Mouse (Mus musculus): ENCODE data around the gene Inafm1. TPM values are rescaled to one million over a fixed set of nuclear protein-coding genes. Genes with fewer than 3 reads are reported as not detected.
A peak's percentile ranks its signal among the peaks of the same experiment; 100 is the strongest.
"Not testable (repeated sequence)": the region's sequence is repeated elsewhere in the genome, so short reads cannot be mapped to it uniquely, and the experiment has no call there.

Inafm1 gene
- polyA plus RNA-seq, 1 experiment from 2014 or later: 24.8 TPM

DNA sequence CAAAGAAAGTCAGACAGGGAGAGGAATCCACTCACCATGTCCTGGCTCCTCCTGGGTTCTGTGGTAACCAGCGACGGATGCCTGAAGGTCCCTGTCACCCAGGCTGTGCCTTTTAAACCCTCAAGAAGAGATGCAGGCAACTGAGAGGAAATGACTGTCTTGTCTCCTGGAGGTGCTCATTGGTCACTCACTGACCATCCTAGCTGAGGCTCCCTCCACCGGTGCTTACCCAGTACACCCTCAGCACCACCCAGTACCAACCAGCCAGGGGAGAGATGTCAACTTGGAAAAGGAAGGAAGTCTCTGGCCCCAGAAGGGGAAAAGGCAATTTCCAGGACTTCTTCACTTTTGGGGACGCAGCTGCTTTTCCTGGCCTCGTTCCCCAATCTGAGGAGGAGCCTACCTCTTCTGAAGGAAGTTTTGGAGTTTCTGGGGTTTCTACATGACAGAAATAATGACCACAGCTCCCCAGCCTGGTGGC, 14.3 kb downstream of the Inafm1 start, which contains the start of gene C5ar1:
TSS of gene C5ar1 (minus strand) at position 431 of the 481 bp plus-strand sequence.
- H3K9me3 ChIP-seq (ENCODE audit: control insufficient read depth): no peaks in the 10 kb centered on the region
- no peak within 1 kb of the TSS for H3K9ac ChIP-seq (ENCODE audit: low read depth, low read length)
- no peak within 1 kb of the TSS for H3K27ac ChIP-seq (ENCODE audit: low read depth, low read length)
- H3K4me3 ChIP-seq (ENCODE audit: low read depth, low read length): no peak within 1 kb of the TSS
- H3K4me2 ChIP-seq (replicated peaks; ENCODE audit: low read depth): no peak within 1 kb of the TSS
- TF ChIP-seq CTCF (IDR thresholded peaks at IDR 0.05; ENCODE audit: low read depth): no peak
- H3K4me1 ChIP-seq (replicated peaks; ENCODE audit: control insufficient read depth, insufficient read depth, low read length): no peaks in the 10 kb centered on the region
- 77% methylated on average over 5 of the region's 5 CpGs for WGBS
- no peaks in the 10 kb centered on the region for H3K27me3 ChIP-seq (replicated peaks; ENCODE audit: control insufficient read depth, insufficient read depth, low read length)
- no peak for ATAC-seq
- H3K36me3 ChIP-seq (ENCODE audit: control insufficient read depth, insufficient read depth): no peaks in the 10 kb centered on the region

DNA sequence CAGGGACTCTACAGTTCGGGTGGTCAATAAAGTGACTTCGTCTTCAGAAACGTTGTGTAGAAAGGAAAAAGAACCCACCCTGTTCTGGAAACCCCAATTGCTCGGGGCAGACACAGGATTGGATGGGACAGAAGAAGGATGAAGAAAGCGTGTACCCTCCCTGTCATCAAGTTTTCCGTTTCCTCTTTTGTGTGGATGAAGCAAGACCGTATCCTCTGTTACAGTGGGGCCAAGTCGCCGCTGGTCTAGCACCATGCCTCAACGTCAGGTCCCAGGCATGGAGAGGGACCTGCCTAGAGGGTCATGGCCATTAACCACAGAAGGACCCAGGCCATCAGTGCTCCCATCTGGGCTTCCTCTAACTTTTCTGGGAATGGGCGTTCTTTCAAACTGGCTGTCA, 15.6 kb downstream of the Inafm1 start:
- 85% methylated on average over 11 of the region's 11 CpGs for WGBS
- no peak overlapping the region for H3K9ac ChIP-seq (ENCODE audit: low read depth, low read length)
- no peaks in the 10 kb centered on the region for H3K27me3 ChIP-seq (replicated peaks; ENCODE audit: control insufficient read depth, insufficient read depth, low read length)
- no peak overlapping the region for H3K4me2 ChIP-seq (replicated peaks; ENCODE audit: low read depth)
- H3K4me3 ChIP-seq (ENCODE audit: low read depth, low read length): no peak overlapping the region
- H3K36me3 ChIP-seq (ENCODE audit: control insufficient read depth, insufficient read depth): no peaks in the 10 kb centered on the region
- no peaks in the 10 kb centered on the region for H3K4me1 ChIP-seq (replicated peaks; ENCODE audit: control insufficient read depth, insufficient read depth, low read length)
- no peak for TF ChIP-seq CTCF (IDR thresholded peaks at IDR 0.05; ENCODE audit: low read depth)
- ATAC-seq: no peak
- no peaks in the 10 kb centered on the region for H3K9me3 ChIP-seq (ENCODE audit: control insufficient read depth)
- H3K27ac ChIP-seq (ENCODE audit: low read depth, low read length): no peak overlapping the region

DNA sequence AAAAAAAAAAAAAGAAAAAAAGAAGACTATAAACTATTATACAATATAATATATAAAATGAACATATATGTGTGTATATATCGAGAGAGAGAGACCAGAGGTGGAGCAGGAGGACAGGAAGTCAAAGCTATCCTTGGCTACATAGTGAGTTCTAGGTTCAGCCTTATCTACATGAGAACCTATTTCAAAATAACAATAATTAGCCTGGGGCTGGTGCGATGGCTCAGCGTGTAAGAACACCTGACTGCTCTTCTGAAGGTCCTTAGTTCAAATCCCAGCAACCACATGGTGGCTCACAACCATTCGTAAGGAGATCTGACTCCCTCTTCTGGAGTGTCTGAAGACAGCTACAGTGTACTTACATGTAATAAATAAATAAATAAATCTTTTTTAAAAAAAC, 17.5 kb downstream of the Inafm1 start:
- H3K4me2 ChIP-seq (replicated peaks; ENCODE audit: low read depth); ATAC-seq; H3K27me3 ChIP-seq (replicated peaks; ENCODE audit: control insufficient read depth, insufficient read depth, low read length); H3K9ac ChIP-seq (ENCODE audit: low read depth, low read length); H3K9me3 ChIP-seq (ENCODE audit: control insufficient read depth); H3K27ac ChIP-seq (ENCODE audit: low read depth, low read length); H3K4me3 ChIP-seq (ENCODE audit: low read depth, low read length); H3K36me3 ChIP-seq (ENCODE audit: control insufficient read depth, insufficient read depth); H3K4me1 ChIP-seq (replicated peaks; ENCODE audit: control insufficient read depth, insufficient read depth, low read length): not testable (repeated sequence)
- WGBS: 82% methylated on average over 4 of the region's 4 CpGs

DNA sequence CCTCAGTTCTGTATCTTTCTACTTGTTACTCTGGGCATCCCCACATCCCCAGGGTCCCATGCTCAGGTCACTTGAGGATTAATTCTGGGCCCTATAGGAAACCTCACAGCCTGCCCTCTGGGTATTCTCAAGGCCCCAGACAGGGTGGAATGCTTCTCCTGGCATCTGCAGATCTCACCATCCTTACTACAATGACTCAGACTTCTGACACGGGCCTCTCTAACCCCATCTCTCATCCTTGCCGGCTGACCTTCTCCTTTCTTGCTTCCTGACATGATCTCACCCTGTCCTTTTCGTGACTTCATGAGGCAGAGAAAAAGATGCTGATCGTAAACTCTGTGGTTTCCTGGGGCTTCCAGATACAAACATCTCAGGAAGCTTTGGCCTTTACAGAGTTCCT, 19.2 kb downstream of the Inafm1 start:
- no peak for ATAC-seq
- H3K4me3 ChIP-seq (ENCODE audit: low read depth, low read length): no peak overlapping the region
- no peak for TF ChIP-seq CTCF (IDR thresholded peaks at IDR 0.05; ENCODE audit: low read depth)
- H3K27me3 ChIP-seq (replicated peaks; ENCODE audit: control insufficient read depth, insufficient read depth, low read length): no peaks in the 10 kb centered on the region
- H3K36me3 ChIP-seq (ENCODE audit: control insufficient read depth, insufficient read depth): no peaks in the 10 kb centered on the region
- H3K4me1 ChIP-seq (replicated peaks; ENCODE audit: control insufficient read depth, insufficient read depth, low read length): no peaks in the 10 kb centered on the region
- no peak overlapping the region for H3K27ac ChIP-seq (ENCODE audit: low read depth, low read length)
- H3K4me2 ChIP-seq (replicated peaks; ENCODE audit: low read depth): no peak overlapping the region
- WGBS: 39% methylated on average over 4 of the region's 4 CpGs
- H3K9me3 ChIP-seq (ENCODE audit: control insufficient read depth): no peaks in the 10 kb centered on the region
- no peak overlapping the region for H3K9ac ChIP-seq (ENCODE audit: low read depth, low read length)

DNA sequence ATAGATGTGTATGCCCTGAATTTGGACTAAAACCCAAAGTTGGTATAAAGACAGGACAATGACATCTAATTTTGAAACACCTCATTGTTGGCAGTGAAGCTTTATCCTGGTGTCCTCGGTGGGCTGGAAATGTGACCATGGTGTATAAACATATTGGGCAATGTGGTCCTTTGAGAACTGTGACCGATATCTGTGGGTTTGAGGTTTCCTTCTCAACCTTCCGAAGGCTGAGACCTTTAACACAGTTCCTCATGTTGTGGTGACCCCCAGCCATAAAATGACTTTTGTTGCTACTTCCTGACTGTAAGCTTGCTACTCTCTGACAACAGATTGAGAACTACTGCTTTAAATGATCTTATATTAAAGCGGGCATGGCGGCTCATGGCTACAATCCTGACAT, 22.7 kb downstream of the Inafm1 start:
- no peak overlapping the region for H3K4me3 ChIP-seq (ENCODE audit: low read depth, low read length)
- no peak for ATAC-seq
- no peaks in the 10 kb centered on the region for H3K9me3 ChIP-seq (ENCODE audit: control insufficient read depth)
- no peak for TF ChIP-seq CTCF (IDR thresholded peaks at IDR 0.05; ENCODE audit: low read depth)
- WGBS: 86% methylated on average over 5 of the region's 5 CpGs
- no peak overlapping the region for H3K4me2 ChIP-seq (replicated peaks; ENCODE audit: low read depth)
- H3K4me1 ChIP-seq (replicated peaks; ENCODE audit: control insufficient read depth, insufficient read depth, low read length): no peaks in the 10 kb centered on the region
- H3K27ac ChIP-seq (ENCODE audit: low read depth, low read length): no peak overlapping the region
- H3K9ac ChIP-seq (ENCODE audit: low read depth, low read length): no peak overlapping the region
- no peaks in the 10 kb centered on the region for H3K36me3 ChIP-seq (ENCODE audit: control insufficient read depth, insufficient read depth)
- no peaks in the 10 kb centered on the region for H3K27me3 ChIP-seq (replicated peaks; ENCODE audit: control insufficient read depth, insufficient read depth, low read length)

DNA sequence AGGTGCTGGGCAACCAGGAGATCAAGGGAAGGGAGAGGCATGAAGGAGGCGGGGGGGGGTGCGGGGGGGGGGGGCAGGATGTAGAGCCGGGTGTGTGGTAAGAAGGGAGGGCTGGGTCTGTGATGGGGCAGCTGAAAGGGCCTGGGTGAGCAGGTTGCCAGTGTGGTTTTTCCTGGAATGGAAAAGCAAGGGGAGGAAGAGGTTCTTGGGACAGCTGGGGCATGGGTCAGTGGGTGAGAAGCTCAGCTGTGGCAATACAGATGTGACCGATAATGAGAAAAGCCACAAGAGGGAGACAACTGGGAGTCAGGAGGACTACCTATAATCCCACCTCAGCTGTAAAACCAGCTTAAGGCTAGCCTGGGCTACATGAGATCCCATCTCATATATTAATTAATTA, 27.5 kb downstream of the Inafm1 start:
- Histone ChIP-seq H3K36me3 (ENCODE audit: control insufficient read depth, insufficient read depth) (no peaks in the 10 kb centered on the region), H3K4me2 (replicated peaks; ENCODE audit: low read depth) (no peak overlapping the region), H3K9ac (ENCODE audit: low read depth, low read length) (no peak overlapping the region), H3K27me3 (replicated peaks; ENCODE audit: control insufficient read depth, insufficient read depth, low read length) (no peaks in the 10 kb centered on the region), H3K4me3 (ENCODE audit: low read depth, low read length) (no peak overlapping the region), H3K27ac (ENCODE audit: low read depth, low read length) (no peak overlapping the region), H3K9me3 (ENCODE audit: control insufficient read depth) (no peaks in the 10 kb centered on the region), H3K4me1 (replicated peaks; ENCODE audit: control insufficient read depth, insufficient read depth, low read length) (no peaks in the 10 kb centered on the region)
- no peak for ATAC-seq
- WGBS: 49% methylated on average over 2 of the region's 4 CpGs
- TF ChIP-seq CTCF (IDR thresholded peaks at IDR 0.05; ENCODE audit: low read depth): peak; percentile 21; the same call in 1 of the 2 replicates

DNA sequence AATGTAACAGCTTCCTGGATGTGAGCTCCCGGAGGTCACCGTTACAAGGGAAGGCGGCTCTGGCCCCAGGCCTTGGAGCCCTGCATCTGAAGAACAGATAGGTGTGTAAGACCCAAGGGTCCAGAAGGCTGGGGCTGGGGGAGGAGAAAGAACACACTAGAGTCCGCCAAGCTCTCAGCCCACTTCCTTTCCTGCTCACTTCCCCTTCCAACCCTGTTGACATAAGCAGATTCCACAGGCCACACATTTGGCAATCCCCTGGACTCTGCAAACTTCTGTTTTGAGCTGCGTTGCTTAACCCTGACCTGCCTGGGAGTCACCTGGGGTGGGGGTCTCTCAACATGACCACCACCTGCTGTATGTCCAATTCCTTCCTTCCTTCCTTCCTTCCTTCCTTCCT, 29.4 kb downstream of the Inafm1 start, which contains the start of gene C5ar2:
TSS of gene C5ar2 (minus strand) at position 88 of the 400 bp plus-strand sequence.
- no peak within 1 kb of the TSS for H3K4me2 ChIP-seq (replicated peaks; ENCODE audit: low read depth)
- no peak within 1 kb of the TSS for H3K9ac ChIP-seq (ENCODE audit: low read depth, low read length)
- ATAC-seq: no peak
- H3K4me1 ChIP-seq (replicated peaks; ENCODE audit: control insufficient read depth, insufficient read depth, low read length): no peaks in the 10 kb centered on the region
- H3K36me3 ChIP-seq (ENCODE audit: control insufficient read depth, insufficient read depth): no peaks in the 10 kb centered on the region
- 57% methylated on average over 5 of the region's 5 CpGs for WGBS
- no peak for TF ChIP-seq CTCF (IDR thresholded peaks at IDR 0.05; ENCODE audit: low read depth)
- no peaks in the 10 kb centered on the region for H3K9me3 ChIP-seq (ENCODE audit: control insufficient read depth)
- H3K27me3 ChIP-seq (replicated peaks; ENCODE audit: control insufficient read depth, insufficient read depth, low read length): no peaks in the 10 kb centered on the region
- H3K4me3 ChIP-seq (ENCODE audit: low read depth, low read length): no peak within 1 kb of the TSS
- no peak within 1 kb of the TSS for H3K27ac ChIP-seq (ENCODE audit: low read depth, low read length)

All from intestine, postnatal 0 days (tissue).